Mouse (Mus musculus) gastrocnemius, postnatal 4 days (tissue): ENCODE data around the gene Iglon5. TPM values are rescaled to one million over a fixed set of nuclear protein-coding genes. Genes with fewer than 3 reads are reported as not detected.

ENCODE experiments used
- DNase-seq, 2 experiments: peaks; one replicate each; pipeline ENCODE4 v3.0.0; 2021 to 2022; ENCODE audit warnings: low spot score in 2 of 2, mixed read lengths in 2 of 2
- long read RNA-seq, 2 experiments: library from polyadenylated mRNA; stranded (forward); transcript quantifications; one replicate each; pipeline ENCODE4 v2.0.0; 2021
- total RNA-seq, 2 experiments: library from RNA; stranded (reverse); gene quantifications; 2 replicates each; pipeline ENCODE4 v1.2.3; 2021

Iglon5 gene
- under 1 TPM; 0.54 to 0.64 TPM for total RNA-seq
- long read RNA-seq, experiment 1 = 0 reads
- long read RNA-seq, experiment 2 = 0 reads

GRCm38 (mm10) chr7:43489631-43490125 lies at the start of gene Iglon5:
Gene Iglon5, minus strand, starts transcription at chr7:43490075.
- no peak for DNase-seq

- DNase-seq = no peak
Measured at GRCm38 (mm10) chr7:43538524-43538923, 48.6 kb upstream of the Iglon5 start.

- DNase-seq = no peak
Measured at GRCm38 (mm10) chr7:43532936-43533505, 43.1 kb upstream of the Iglon5 start.

- DNase-seq = no peak
Measured at GRCm38 (mm10) chr7:43530216-43530785, 40.4 kb upstream of the Iglon5 start.

GRCm38 (mm10) chr7:43525313-43525712 lies 35.4 kb upstream of the Iglon5 start:
- DNase-seq = no peak

GRCm38 (mm10) chr7:43522776-43523175 lies 32.9 kb upstream of the Iglon5 start:
- no peak for DNase-seq

GRCm38 (mm10) chr7:43518341-43518740 lies 28.5 kb upstream of the Iglon5 start:
- no peak for DNase-seq

- DNase-seq = no peak
Measured at GRCm38 (mm10) chr7:43515076-43515475, 25.2 kb upstream of the Iglon5 start.

GRCm38 (mm10) chr7:43512519-43512918 lies 22.6 kb upstream of the Iglon5 start:
- DNase-seq = no peak

GRCm38 (mm10) chr7:43511707-43512478 lies 22.0 kb upstream of the Iglon5 start:
- DNase-seq = no peak

- DNase-seq = no peak
Measured at GRCm38 (mm10) chr7:43495343-43496021, 5.6 kb upstream of the Iglon5 start.

GRCm38 (mm10) chr7:43490861-43491260 lies 986 bp upstream of the Iglon5 start:
- no peak for DNase-seq

- DNase-seq = peak in 1 of 2 experiments; percentile 33
Measured at GRCm38 (mm10) chr7:43490182-43490584, 308 bp upstream of the Iglon5 start.

- DNase-seq = no peak
Measured at GRCm38 (mm10) chr7:43488646-43489045, 1.2 kb downstream of the Iglon5 start.

- DNase-seq = no peak
Measured at GRCm38 (mm10) chr7:43483236-43483635, 6.6 kb downstream of the Iglon5 start.

- no peak for DNase-seq
Measured at GRCm38 (mm10) chr7:43482090-43482716, 7.7 kb downstream of the Iglon5 start.

GRCm38 (mm10) chr7:43481191-43481590 lies 8.7 kb downstream of the Iglon5 start:
- no peak for DNase-seq

- no peak for DNase-seq
Measured at GRCm38 (mm10) chr7:43476376-43476775, 13.5 kb downstream of the Iglon5 start.

- DNase-seq = no peak
Measured at GRCm38 (mm10) chr7:43475706-43476105, 14.2 kb downstream of the Iglon5 start.

- no peak for DNase-seq
Measured at GRCm38 (mm10) chr7:43470373-43470772, 19.5 kb downstream of the Iglon5 start.

- DNase-seq = peak; percentile 77 to 88
Measured at GRCm38 (mm10) chr7:43466099-43466694, 23.7 kb downstream of the Iglon5 start.
